Mouse (Mus musculus): ENCODE results near the gene Lgals9.

Lgals9 gene

DNA sequence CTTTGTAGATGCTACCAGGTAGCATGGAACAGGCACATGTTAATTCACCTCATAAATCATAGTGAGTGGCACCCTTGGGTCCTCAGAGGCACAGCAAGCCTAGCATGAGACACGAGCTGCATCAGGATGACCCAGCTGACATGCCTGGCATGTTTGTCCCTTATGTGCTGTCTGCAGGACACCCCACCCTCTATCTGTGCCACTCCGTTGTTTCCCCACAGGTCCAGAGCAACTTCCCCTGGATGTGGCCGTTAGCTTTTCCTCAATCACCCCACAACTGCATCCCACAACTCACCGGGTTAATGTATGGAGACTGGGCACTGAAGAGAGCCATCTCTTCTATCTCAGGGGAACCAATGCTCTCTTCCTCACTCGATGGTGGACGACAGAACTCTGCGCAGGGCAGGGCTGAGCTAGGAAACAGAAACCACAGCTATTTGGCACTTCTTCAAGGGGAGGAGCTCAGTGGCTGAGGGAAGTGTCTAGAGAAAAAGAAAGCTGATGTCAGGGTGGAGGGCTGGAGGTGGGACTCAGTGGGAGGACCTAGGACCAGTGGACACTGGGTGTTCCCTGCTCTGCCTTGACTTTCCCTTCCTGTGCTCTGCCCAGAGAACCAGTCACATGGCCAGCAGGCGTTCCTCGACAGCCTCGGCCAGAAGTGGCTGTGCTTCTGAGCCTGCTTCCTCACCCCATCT is at the start of gene Lgals9:
Gene Lgals9 (minus strand): TSS at position 464 of the 695 bp plus-strand sequence.
- peak; percentile 88 for DNase-seq (ENCODE audit: low spot score)

DNA sequence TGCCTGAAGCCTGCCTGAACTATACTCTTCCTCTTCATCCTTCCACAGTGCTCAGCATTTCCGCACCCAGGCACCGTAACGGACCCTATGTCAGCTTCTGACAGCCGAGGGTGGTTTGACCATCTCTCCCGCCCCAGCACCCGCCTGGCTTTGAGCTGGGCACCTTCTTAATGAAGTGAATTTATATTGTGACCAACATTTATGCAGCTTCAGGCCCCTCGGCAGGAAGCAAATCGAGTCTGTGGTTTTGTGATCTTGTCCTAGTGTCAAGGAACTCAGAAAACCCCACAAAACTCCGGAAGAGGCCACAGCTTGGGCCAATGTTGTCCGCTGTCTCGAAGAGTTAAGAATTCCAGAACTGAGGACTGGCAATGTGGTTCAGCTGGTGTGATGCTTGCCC is 48.9 kb upstream of the Lgals9 start:
- no peak for DNase-seq (ENCODE audit: low spot score)

GRCm38 (mm10) chr11:79033021-79033420 is 48.3 kb upstream of the Lgals9 start:
- no peak for DNase-seq (ENCODE audit: low spot score)

- DNase-seq (ENCODE audit: low spot score): no peak
These were observed 46.7 kb upstream of the Lgals9 start for GRCm38 (mm10) chr11:79031452-79031746.

GRCm38 (mm10) chr11:79030570-79031451 is 46.1 kb upstream of the Lgals9 start:
- peak; percentile 79 for DNase-seq (ENCODE audit: low spot score)

GRCm38 (mm10) chr11:79023751-79024150 is 39.0 kb upstream of the Lgals9 start:
- no peak for DNase-seq (ENCODE audit: low spot score)

DNA sequence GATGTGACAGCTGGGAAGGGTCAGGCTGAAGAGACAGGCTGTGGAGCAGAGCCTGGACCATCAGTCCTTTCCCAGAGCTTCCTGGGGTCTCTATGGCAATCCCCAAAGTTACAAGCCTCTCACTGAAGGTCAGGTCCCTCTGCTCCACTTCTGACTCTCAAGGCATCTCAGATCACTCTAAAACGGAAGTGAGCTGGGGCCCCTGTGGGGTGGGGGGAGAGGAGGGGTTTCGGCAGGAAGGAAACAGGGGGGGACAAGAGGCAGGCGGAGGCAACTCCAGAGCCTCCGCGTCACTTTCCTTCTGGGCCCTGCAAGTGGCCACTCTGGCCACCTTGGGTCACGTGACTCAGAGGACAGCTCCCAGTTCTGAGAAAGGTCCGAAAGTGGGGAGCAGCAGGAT is 38.6 kb upstream of the Lgals9 start:
- DNase-seq (ENCODE audit: low spot score): no peak

DNA sequence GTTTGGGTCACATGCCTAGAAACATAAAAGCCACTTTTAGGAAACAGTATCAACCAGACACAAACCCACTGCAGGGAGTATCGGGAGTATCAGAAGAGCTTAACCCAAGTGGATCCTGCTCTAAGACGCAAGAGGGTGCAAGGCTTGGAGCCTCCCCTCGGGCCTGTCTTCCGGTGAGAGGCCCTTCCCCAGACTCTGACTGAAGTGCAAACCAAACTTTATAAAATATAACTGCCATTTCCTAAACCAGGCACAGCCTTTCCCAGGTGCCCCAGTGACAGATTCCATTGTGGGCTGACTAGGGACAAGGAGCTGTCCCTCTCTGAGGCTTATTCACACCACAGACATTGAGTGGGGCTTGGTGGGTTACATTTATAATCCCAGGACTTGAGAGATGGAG is 38.1 kb upstream of the Lgals9 start:
- no peak for DNase-seq (ENCODE audit: low spot score)

- DNase-seq (ENCODE audit: low spot score): no peak
These were observed 35.8 kb upstream of the Lgals9 start for GRCm38 (mm10) chr11:79020535-79021045.

GRCm38 (mm10) chr11:79019839-79020534 is 35.2 kb upstream of the Lgals9 start:
- DNase-seq (ENCODE audit: low spot score): peak; percentile 12

- DNase-seq (ENCODE audit: low spot score): peak; percentile 64
These were observed 34.4 kb upstream of the Lgals9 start for GRCm38 (mm10) chr11:79018954-79019704.

GRCm38 (mm10) chr11:79017161-79017606 is 32.4 kb upstream of the Lgals9 start:
- no peak for DNase-seq (ENCODE audit: low spot score)

- no peak for DNase-seq (ENCODE audit: low spot score)
These were observed 31.5 kb upstream of the Lgals9 start for GRCm38 (mm10) chr11:79016236-79016635.

DNA sequence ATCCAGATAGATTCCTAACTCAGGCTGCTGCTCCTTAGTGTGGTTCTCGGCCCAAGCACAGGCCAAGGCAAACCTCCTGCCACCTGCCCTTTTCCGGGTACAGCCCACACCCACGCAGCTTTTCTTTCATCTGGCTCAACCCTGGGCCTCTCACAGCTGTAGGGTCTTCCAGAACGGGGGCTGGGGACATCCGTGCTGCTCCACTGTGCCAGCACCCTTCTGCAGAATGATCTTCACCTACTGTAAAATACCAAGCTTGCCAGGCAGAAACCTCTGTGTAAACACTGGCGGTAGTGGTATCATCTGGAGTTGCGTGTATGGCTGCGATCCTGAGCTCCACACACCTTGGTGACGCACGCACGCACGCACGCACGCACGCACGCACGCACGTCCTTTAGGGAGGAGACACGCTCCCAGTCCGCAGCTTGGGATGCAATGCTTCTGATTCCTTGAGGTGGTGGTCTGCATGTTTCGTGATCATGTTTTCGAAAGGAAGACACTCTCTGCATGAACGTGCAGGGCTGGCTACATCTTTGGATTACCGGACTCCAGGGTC is 31.0 kb upstream of the Lgals9 start:
- DNase-seq (ENCODE audit: low spot score): no peak

DNA sequence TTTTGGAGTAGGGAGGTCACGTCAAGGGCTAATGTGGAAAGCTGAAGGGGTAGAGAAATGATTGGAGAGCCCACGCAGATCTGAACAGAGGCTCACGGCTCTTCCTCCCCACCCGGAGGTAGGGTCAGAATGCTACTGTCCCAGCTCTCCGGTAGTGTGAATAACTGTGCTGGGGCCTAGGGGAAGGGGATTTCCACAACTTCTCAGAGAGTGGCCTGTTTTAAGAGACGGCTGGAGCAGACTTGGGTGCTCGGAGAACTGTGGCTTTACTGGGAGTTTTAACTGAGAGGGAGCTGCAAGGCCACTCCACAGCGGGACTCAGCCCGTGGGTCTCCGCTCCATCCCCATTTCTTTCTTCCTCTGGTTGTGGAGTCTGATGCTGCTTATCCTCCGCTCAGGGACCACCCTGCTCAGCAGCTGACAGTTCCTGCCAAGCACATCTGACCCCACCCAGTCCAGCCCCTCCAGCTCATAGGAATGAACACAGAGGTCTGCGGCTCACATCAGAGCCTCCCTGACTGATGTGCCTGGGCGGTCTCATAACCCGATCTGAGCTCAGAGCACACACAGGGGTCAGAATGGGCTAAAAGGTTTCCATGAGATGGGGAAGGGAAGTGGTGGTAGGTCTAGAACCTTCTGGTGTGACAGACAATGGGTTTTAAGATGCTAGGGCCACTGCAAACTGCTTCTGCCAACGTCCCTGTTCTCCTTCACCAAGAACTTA is 30.0 kb upstream of the Lgals9 start:
- DNase-seq (ENCODE audit: low spot score): no peak

DNA sequence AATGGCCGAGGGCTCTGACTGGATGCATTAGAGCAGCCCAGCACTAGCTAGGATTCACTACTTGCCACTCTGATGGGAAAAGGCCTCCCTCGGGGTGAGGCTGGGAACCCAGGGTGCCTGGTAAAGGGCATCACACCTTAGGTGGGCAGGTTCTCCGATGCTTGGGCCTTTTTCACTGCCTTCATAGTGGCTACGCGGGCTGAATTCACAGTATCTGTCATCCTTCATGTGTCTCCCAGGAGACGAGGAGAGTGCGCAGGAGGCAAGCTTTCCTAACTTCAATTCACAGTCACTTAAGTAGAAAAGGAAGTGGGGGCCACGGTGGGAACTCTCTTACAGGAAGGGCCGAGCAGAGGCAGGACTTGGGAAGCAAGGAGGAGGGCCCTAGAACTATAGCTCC is 29.1 kb upstream of the Lgals9 start:
- no peak for DNase-seq (ENCODE audit: low spot score)

DNA sequence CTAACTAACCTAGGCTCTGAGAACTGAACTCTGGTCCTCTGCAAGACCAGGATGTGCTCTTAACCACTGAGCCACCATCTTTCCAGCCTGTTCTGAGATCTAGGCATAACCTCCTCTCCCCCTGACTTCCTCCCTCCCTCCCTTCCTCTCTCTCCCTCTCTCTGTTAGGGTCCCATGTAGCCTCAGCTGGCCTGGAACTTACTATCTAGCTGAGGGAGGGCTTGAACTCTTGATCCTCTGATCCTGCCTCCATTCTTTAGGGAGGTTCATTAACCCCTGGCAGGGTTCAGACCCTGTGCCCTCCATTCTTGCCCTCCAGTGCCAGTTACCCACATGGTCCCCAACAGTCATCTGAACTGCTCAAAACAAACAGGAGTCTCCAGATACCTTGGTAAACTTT is 28.3 kb upstream of the Lgals9 start:
- DNase-seq (ENCODE audit: low spot score): no peak

DNA sequence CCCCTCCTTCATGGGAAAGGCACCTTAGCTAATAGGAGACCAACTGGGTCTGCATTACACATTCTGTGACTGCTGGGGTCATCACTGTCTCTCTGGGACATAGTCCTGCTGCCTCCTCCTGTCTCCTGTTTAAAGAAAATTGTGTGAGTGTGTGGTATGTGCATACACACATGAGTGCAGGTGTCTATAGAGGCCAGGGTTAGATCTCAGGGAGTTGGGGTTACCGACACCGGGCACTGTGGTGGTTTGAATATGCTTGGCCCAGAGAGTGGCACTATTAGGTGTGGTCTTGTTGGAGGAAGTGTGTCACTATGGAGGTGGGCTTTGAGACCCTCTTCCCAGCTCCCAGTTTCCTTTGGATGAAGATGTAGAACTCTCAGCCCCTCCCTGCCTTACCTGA is 27.8 kb upstream of the Lgals9 start:
- DNase-seq (ENCODE audit: low spot score): no peak

DNA sequence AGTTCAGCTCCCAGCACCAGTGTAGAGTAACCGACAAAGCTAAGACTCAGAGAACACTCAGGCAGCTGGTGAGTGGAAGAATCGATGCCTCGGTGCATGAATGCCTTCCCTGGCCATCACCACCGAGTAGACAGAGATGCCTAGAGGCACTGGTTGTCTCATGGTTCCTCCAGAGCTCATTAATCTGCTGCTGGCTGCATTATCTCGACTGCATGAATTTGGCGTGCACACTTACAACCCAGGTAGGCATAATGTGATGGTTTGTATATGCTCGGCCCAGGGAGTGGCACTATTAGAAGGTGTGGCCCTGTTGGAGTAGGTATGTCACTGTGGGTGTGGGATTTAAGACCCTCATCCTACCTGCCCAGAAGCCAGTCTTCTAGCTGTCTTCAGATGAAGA is 24.1 kb upstream of the Lgals9 start:
- DNase-seq (ENCODE audit: low spot score): no peak

DNA sequence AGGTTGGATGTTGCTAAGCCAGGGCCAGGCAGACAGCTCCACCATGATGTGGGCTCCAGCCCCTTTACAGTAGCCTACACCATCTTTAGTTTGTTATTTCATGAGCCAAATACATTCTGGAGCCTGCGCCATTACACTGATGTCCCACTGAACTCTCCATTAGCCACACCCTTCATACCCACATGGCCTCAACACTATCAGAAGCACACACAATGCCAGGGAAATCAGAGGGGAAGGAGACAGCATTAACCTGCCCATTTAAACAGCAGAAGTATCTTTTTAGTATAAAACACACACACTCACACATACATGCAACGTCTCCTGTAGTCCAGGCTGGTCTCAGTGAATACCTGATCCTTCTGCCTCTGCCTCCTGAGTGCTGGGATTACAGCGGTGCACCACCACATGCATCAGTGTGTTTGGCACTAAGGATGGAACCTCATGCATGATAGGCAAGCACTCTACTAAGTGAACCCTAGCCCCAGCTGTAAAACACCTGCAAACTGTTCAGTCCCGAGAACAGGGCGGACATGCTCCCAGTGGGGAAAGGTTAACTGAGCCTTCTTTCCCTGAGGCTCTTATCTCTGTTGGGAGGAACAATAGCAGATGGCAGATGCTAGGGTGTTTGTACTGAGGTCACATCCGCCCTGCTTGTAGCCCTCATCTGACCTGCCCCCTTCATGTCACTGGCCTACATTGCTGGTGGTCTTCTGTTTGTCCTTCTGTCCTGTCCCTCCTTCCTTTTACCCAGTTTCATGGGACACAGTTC is 23.4 kb upstream of the Lgals9 start:
- DNase-seq (ENCODE audit: low spot score): no peak
